Mouse (Mus musculus) olfactory bulb, adult 2 months (tissue): ENCODE results near the gene Wipf1. TPM values are rescaled to one million over a fixed set of nuclear protein-coding genes. Genes with fewer than 3 reads are reported as not detected.

Experiments used
- H3K27ac ChIP-seq: fragments of 200-500 bp; 2 replicates; pipeline ENCODE4 v1.5.1; 2012; ENCODE audit warnings: low read depth, low read length; ENCODE audit not compliant: insufficient read depth
- H3K4me1 ChIP-seq: fragments of 200-500 bp; 2 replicates; pipeline ENCODE4 v1.6.1; 2012; ENCODE audit warnings: low read length; ENCODE audit not compliant: control insufficient read depth, insufficient read depth
- H3K4me3 ChIP-seq: fragments of 200-500 bp; 2 replicates; pipeline ENCODE4 v1.5.1; 2012; ENCODE audit warnings: mild to moderate bottlenecking, low read depth, low read length, moderate library complexity; ENCODE audit not compliant: insufficient read depth
- CTCF ChIP-seq: fragments of 200-500 bp; IDR thresholded peaks from 2 replicates; pipeline ENCODE4 v1.5.1; 2012; ENCODE audit warnings: low read depth, mild to moderate bottlenecking, low read length, moderate library complexity; ENCODE audit not compliant: insufficient read depth
- POLR2A ChIP-seq: fragments of 200-500 bp; IDR thresholded peaks from 2 replicates; pipeline ENCODE4 v1.6.1; 2012; ENCODE audit warnings: mild to moderate bottlenecking, low read depth, low read length, moderate library complexity; ENCODE audit not compliant: insufficient read depth
- WGBS: fragments of 180-500 bp; shearing (Covaris S2); methylation state at CpG from one replicate; pipeline ENCODE4 v1.1.7; 2018; 5-methylcytosine and 5-hydroxymethylcytosine counted together
- polyA plus RNA-seq: library from polyadenylated mRNA; stranded (reverse); fragments of >200 nt; gene quantifications from 2 replicates; pipeline ENCODE4 v1.2.4, GENCODE M21; 2012; ENCODE audit warnings: low replicate concordance; ENCODE audit not compliant: missing spikeins, insufficient read depth, insufficient read length

Wipf1 gene
- polyA plus RNA-seq, 1 experiment: not detected

DNA sequence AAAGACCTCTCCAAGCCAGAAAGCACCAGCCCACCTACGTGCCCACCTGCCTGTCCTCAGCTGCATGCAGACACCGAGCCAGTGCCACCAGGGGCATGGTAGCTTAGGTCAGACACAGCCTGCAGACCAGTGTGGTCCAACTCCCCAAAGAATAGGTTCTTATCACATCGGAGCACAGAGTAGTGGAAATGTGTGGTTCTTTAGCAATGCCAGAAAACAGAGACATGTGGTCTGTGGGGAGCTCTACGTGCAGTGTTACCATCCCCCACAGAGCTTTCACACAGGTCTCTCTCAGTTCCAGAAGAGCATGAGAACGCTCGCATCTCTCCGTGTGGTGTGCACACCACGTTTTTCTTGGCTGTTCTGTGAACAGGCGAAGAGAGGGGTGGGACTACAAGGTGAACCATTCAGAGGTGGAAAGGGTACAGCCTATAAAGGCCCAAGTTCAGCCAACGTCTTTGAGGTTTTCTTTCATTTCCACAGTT is 59.3 kb downstream of the Wipf1 start:
- 0 out of 2 replicates have a peak, but pooled peaks cover 2% of the 10 kb centered on the region for H3K4me1 ChIP-seq
- WGBS: 78% methylated on average over 10 of the region's 10 CpGs
- H3K27ac ChIP-seq: no peak overlapping the region
- no peak overlapping the region for H3K4me3 ChIP-seq
- TF ChIP-seq CTCF (no peak), POLR2A (no peak)

DNA sequence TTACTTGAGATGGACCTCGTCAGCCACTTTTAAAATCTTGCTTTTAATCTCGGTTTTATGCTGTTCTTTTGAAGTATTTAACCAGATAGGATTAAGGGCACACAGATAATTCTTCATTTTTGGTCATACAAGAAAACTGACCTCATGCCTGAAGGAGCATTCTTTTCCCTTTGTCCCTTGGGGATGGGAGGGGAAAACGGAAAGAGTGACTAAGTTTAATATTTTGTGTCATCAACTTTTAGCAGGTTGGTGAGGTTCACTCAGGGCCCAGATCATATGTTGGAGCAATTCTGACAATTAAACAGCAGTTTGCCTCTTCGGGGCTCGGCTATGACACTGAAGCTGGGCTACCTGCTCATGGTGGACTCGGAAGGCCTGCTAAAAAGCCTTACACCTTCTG is 60.0 kb downstream of the Wipf1 start:
- H3K4me1 ChIP-seq: 0 out of 2 replicates have a peak, but pooled peaks cover 2% of the 10 kb centered on the region
- no peak for TF ChIP-seq CTCF
- TF ChIP-seq POLR2A: no peak
- no peak overlapping the region for H3K4me3 ChIP-seq
- H3K27ac ChIP-seq: no peak overlapping the region
- WGBS: 91% methylated on average over 6 of the region's 6 CpGs

GRCm38 (mm10) chr2:73468993-73469392 is 60.5 kb downstream of the Wipf1 start:
- H3K27ac ChIP-seq: no peak overlapping the region
- 0 out of 2 replicates have a peak, but pooled peaks cover 2% of the 10 kb centered on the region for H3K4me1 ChIP-seq
- no peak for TF ChIP-seq CTCF
- TF ChIP-seq POLR2A: no peak
- WGBS: 93% methylated on average over 5 of the region's 5 CpGs
- no peak overlapping the region for H3K4me3 ChIP-seq

DNA sequence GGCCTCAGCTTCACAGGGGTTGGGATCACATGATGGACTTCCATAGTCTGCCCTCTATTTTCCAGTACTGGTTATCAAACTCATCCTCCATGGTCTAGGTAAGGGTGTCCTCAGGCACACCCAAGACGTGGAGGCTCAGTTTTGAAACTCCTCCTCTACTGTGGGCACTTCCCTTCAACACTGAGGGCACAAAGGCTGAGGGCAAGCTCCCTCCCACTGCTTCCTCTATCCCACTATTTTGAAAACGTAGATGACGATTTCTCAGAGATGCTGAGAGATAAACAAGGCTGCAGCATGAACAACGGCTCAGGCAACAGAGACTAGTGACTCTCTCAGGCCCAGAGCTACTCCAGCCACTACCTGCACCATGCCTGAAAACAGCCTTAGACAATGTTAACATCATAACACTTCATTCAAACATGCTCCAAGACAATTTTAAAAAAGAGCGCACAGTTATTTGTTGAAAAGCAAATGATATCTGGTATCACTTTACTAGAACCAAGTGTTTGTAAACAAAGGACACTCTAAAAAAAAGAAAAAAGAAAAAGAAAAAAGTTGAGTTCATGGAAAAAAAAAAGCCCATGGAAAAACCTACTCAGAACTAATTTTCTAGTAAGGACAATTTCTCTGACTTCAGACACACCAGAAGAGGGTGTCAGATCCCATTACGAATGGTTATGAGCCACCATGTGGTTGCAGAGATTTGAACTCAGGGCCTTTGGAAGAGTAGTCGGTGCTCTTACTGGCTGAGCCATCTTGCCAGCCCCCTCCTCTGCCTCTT is 62.3 kb downstream of the Wipf1 start:
- 0 out of 2 replicates have a peak, but pooled peaks cover 6% of the 10 kb centered on the region for H3K4me1 ChIP-seq
- H3K27ac ChIP-seq: no peak overlapping the region
- 86% methylated on average over 7 of the region's 7 CpGs for WGBS
- TF ChIP-seq POLR2A (no peak), CTCF (no peak)
- H3K4me3 ChIP-seq: no peak overlapping the region

DNA sequence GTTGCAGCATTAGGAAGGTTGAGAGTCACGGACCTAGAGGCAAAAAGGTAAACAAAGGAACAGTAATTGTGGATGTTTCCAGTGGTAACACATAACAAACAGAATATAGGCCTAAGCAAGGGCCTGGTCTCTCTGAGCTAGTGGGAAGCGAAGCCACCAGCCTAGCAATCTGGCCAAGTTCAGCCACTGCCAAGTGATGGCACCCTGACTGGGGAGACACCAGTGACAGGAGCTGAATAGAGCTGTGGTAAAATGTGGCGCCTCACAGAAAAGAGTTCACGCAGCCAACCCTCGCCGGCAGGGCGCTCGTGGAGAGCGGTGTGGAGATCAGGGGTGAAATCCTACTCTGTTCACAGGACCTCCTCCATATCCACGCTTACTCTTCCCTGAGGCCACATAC is 63.1 kb downstream of the Wipf1 start:
- Histone ChIP-seq H3K27ac (no peak overlapping the region), H3K4me3 (no peak overlapping the region), H3K4me1 (0 out of 2 replicates have a peak, but pooled peaks cover 6% of the 10 kb centered on the region)
- no peak for TF ChIP-seq CTCF
- TF ChIP-seq POLR2A: no peak
- 97% methylated on average over 10 of the region's 10 CpGs for WGBS

GRCm38 (mm10) chr2:73463431-73464194 is 65.9 kb downstream of the Wipf1 start:
- WGBS: 61% methylated on average over 7 of the region's 7 CpGs
- TF ChIP-seq CTCF (no peak), POLR2A (no peak)
- H3K4me3 ChIP-seq: no peak overlapping the region
- no peak overlapping the region for H3K27ac ChIP-seq
- H3K4me1 ChIP-seq: 0 out of 2 replicates have a peak, but pooled peaks cover 4% of the 10 kb centered on the region

GRCm38 (mm10) chr2:73462757-73463339 is 66.7 kb downstream of the Wipf1 start:
- 0 out of 2 replicates have a peak, but pooled peaks cover 4% of the 10 kb centered on the region for H3K4me1 ChIP-seq
- WGBS: 91% methylated on average over 12 of the region's 12 CpGs
- H3K27ac ChIP-seq: no peak overlapping the region
- TF ChIP-seq POLR2A (no peak), CTCF (no peak)
- H3K4me3 ChIP-seq: no peak overlapping the region

DNA sequence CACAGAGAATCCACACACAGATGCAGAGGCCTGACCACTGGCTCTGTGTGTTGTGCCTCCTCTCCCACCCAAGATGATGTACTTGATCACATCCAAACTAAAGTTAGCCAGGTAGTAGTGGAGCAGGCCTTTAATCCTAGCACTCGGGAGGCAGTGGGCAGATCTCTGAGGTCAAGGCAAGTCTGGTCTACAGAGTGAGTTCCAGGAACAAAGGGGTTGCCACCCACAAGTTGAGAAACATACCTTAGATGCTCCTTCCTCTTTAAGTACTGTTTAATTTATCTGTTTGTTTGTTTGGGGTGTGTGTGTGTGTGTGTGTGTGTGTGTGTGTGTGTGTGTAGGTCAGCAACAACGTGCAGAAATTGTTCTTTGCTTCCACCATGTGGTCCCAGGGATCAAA is 67.3 kb downstream of the Wipf1 start:
- WGBS: 89% methylated on average over 2 of the region's 2 CpGs
- TF ChIP-seq POLR2A (no peak), CTCF (no peak)

More for the DNA sequence above, 67.3 kb downstream of the Wipf1 start:
- no peak overlapping the region for H3K27ac ChIP-seq
- 0 out of 2 replicates have a peak, but pooled peaks cover 4% of the 10 kb centered on the region for H3K4me1 ChIP-seq
- H3K4me3 ChIP-seq: no peak overlapping the region
